Mouse (Mus musculus) heart, postnatal 14 days (tissue): Measurements from ENCODE around the gene Sstr2. TPM values are rescaled to one million over a fixed set of nuclear protein-coding genes. Genes with fewer than 3 reads are reported as not detected.
"Not testable (repeated sequence)": the region's sequence is repeated elsewhere in the genome, so short reads cannot be mapped to it uniquely, and the experiment has no call there.

ENCODE experiments used
- DNase-seq, 2 experiments: peaks; one replicate each; pipeline ENCODE4 v3.0.0; 2021 to 2022
- intact Hi-C: fragments of 180-260 bp; cut with DNase I; formaldehyde crosslinking; loops from one replicate; pipeline ENCODE4 v1.15.1; 2025
- total RNA-seq, 2 experiments: library from RNA; stranded (reverse); gene quantifications; 2 replicates each; pipeline ENCODE4 v1.2.3; 2021

The Sstr2 gene
- total RNA-seq, 2 experiments from 2014 or later = not detected

- intact Hi-C loops = no loop called here
- DNase-seq = no peak
Observed at GRCm38 (mm10) chr11:113654105-113654504, 35.0 kb downstream of the Sstr2 start.

DNA sequence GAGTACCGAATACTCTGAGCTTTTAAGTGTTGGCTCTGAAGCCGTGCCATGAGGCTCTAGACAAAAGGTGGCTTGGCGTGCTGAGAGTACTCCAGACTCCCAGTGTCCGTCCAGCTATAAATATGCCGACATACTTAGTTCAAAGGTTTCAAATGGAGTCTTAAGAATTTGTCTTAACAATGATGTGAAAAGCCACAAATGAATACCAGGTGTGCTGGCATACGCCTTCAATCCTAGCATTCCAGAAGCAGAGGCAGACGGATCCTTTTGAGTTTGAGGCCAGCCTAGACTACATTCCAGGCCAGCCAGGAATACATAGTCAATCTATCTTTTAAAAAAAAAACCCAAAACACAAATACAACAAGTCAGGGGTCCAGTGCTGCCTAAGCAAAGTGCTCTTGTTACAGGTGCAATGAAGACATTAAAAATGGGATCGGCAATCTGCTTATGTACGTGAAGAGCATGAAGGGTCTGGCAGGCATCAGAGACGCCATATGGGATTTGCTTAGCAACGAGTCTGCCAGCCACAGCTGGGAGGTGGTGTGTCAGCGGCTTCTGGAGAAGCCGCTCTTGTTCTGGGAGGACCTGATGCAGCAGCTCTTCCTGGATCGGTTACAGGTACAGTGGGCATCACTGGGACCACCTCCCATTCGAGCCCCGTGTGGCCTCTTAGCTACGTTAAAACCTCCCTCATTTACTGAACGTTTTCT lies 35.6 kb downstream of the Sstr2 start:
- no peak for DNase-seq
- intact Hi-C loops = no loop called here

DNA sequence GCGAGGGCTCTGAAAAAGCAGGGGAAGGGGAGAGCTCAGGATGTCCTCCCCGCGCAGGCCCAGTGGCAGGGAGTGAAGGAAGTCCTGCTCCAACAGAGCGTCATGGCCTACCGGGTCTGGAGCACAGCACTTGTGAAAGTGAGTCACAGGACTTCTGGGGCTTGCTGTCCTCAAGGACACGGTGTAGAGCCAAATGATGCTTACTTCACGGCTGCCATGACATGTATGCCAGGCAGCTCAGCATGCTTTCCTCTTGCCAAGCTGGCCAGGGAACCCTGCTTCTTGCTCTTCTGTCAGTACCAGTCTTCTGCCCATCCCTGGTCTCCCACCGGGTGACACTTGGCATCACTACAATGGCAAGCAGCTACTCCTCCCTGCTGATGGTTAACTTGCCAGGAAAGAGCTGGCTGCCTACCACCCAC lies 37.4 kb downstream of the Sstr2 start:
- DNase-seq = no peak
- intact Hi-C loops = no loop called here

GRCm38 (mm10) chr11:113657221-113657620 lies 38.1 kb downstream of the Sstr2 start:
- DNase-seq = no peak
- intact Hi-C loops = no loop called here

GRCm38 (mm10) chr11:113658319-113658718 lies 39.2 kb downstream of the Sstr2 start:
- intact Hi-C loops = no loop called here
- no peak for DNase-seq

GRCm38 (mm10) chr11:113658763-113659162 lies 39.6 kb downstream of the Sstr2 start:
- DNase-seq = no peak
- intact Hi-C loops = no loop called here

DNA sequence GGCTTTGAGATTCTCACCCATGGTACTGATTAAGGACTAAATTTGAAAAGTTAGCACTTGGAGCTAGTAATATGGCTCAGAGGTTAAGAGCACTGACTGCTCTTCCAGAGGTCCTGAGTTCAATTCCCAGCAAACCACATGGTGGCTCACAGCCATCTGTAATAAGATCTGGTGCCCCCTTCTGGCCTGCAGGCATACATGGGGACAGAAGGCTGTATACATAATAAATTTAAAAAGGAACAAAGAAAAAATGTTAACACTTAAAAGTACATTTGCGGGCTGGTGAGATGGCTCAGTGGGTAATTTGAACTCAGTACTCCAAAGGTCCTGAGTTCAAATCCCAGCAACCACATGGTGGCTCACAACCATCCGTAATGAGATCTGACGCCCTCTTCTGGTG lies 41.1 kb downstream of the Sstr2 start:
- DNase-seq = not testable (repeated sequence)

GRCm38 (mm10) chr11:113660940-113661339 lies 41.8 kb downstream of the Sstr2 start:
- intact Hi-C loops = no loop called here
- DNase-seq = no peak

More for the DNA sequence above, 41.1 kb downstream of the Sstr2 start:
- intact Hi-C loops = not testable (repeated sequence)

DNA sequence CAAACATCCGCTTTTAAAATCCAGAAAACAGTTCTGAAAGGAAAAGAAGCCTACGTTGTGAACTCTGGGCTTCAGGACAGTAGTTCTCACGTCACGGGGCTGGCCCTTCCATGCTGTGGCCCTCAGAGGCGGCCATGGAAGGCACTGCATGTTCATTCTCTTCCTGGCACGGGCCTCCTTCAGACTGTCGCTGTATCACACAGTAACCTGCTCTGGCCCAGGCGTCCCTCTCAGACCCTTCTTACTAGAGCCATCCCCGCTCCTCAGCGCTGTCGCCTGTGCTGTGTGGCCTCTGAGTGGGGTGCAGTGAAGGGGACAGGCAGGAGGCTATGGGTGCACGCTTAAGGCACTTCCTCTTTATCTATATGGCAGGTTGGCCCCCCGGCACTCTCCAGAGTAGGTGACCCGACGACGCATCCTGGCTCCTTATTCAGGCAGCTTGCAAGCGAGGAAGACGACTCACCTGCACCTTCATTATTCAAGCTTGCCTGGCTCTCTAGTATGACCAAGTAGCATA lies 42.8 kb downstream of the Sstr2 start:
- no peak for DNase-seq
- intact Hi-C loops = no loop called here

GRCm38 (mm10) chr11:113664279-113664678 lies 45.1 kb downstream of the Sstr2 start:
- DNase-seq = no peak
- intact Hi-C loops = no loop called here

DNA sequence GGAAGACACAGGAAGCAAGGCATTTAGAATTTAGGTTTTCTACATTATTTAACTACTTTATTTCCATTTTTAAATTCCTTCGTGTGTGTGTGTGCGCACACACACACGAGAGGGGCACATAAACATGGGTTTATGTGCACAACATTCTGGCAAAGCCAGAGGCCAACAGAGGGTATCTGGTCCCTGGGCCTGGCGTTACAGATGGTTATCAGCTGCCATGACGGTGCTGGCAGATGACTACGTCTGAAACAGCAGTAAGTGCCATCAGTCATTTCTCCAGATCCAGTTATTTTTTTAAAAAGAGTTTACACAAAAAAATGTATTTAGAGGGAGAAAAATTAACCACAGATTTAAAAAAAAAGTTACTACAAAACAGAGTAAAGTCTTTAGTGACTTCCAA lies 47.1 kb downstream of the Sstr2 start:
- no peak for DNase-seq
- intact Hi-C loops = no loop called here

DNA sequence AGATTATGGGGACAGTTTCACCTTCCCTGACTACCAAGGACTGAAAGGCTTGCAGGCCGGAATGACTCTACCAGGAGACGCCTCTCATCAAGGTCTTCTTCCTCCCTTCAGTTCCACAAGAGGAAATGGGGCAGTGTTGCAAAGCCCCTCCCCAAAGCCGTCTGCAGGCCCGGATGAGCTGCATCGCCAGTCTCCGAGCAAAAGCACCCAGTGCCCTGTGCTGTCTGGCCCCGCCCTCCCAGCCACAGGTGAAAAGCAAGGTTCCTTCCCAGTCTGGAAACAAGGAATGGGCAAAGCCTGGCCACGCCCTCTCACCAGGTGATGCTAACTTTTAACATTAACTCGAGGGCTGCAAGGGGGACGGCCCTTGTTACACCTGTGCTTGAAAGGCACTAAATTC lies 47.5 kb downstream of the Sstr2 start:
- no peak for DNase-seq
- intact Hi-C loops = no loop called here

GRCm38 (mm10) chr11:113667122-113667521 lies 48.0 kb downstream of the Sstr2 start:
- no peak for DNase-seq

GRCm38 (mm10) chr11:113667704-113668103 lies 48.6 kb downstream of the Sstr2 start:
- DNase-seq = no peak
- intact Hi-C loops = no loop called here

More at GRCm38 (mm10) chr11:113667122-113667521, 48.0 kb downstream of the Sstr2 start:
- intact Hi-C loops = no loop called here

GRCm38 (mm10) chr11:113668857-113669256 lies 49.7 kb downstream of the Sstr2 start:
- intact Hi-C loops = no loop called here
- DNase-seq = no peak

GRCm38 (mm10) chr11:113669711-113670110 lies 50.6 kb downstream of the Sstr2 start:
- intact Hi-C loops = no loop called here
- no peak for DNase-seq

GRCm38 (mm10) chr11:113673614-113674013 lies 54.5 kb downstream of the Sstr2 start:
- intact Hi-C loops = no loop called here
- DNase-seq = peak in 1 of 2 experiments; percentile 18

DNA sequence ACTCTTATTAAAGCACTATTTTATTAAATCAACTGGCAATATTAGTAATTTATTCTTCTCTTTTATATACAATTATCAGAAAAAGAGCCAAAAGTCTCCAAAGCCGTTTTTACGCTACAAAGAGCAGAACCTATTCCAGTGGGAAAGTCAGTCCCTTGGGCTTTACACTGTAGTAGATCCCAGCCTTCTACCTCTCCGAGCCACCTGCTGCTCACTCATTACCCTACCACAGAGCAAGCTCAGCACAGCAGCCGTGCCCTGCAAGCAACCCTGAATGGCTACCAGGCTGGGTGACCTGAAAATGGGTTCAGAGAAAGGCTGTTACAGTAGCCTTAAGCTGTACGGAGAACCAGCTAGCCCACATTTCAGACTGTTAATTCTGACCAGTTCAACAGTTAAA lies 55.5 kb downstream of the Sstr2 start:
- intact Hi-C loops = no loop called here
- no peak for DNase-seq
